Mouse (Mus musculus) liver, postnatal 0 days (tissue): ENCODE data around the gene Dcaf11.

Experiments
- CTCF ChIP-seq: sonication (generic); IDR thresholded peaks from 2 replicates; pipeline ENCODE4 v1.5.1; 2016; ENCODE audit warnings: antibody characterized with exemption, low read depth
- EP300 ChIP-seq: IDR thresholded peaks from 2 replicates; pipeline ENCODE4 v1.6.1; 2016; ENCODE audit warnings: antibody characterized with exemption, low read depth, mild to moderate bottlenecking

DNA sequence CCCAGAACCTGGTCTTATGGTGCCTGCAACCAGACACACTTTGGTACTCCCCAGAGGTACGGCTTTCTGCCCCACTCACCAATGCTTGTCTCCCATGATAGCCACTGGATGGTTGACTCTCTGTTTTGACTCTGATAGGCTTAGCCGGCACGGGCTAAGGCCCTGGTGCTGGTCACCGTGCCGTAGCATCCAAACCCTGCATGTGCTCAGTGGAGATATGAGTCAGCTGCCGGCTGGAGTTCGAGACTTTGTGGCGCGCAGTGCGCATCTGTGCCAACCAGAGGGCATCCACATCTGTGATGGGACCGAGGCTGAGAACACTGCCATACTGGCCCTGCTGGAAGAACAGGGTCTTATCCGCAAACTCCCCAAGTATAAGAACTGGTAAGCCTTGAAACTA lies 17.5 kb upstream of the Dcaf11 start:
- peak; percentile 35 for TF ChIP-seq CTCF
- TF ChIP-seq EP300, result peak; percentile 61
